Mouse (Mus musculus): ENCODE results near the gene Capg. TPM values are rescaled to one million over a fixed set of nuclear protein-coding genes. Genes with fewer than 3 reads are reported as not detected.

The Capg gene
- total and polyA plus RNA-seq, 3 experiments: 241 to 283 TPM; not detected in 1

DNA sequence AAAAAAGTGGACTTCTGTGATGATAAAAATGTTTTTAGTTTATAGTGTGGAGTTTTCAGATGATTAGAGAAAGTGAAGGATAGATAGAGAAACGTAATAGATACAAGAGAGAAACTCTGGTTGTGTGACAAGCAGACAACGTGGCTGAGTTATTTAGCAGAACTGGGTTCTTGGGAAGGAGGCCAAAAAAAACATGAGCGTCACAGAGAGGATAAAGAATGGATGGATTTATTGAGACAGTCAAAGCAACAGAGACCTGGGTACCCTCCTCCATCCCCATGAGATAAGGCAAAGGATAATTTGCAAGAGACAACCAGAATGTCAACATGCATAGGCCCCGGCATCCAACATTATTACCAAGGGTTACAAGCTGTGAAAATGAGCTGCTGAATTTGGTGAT is 66.1 kb downstream of the Capg start:
- TF ChIP-seq GABPA (IDR thresholded peaks at IDR 0.05; ENCODE audit: low read depth, low read length): no peak
- no peak for TF ChIP-seq USF2 (IDR thresholded peaks at IDR 0.05; ENCODE audit: borderline replicate concordance in 1 of 2, insufficient read depth in 1 of 2, low read depth in 1 of 2, low read length in 2 of 2)
- no peak for TF ChIP-seq BHLHE40 (IDR thresholded peaks at IDR 0.05; ENCODE audit: borderline replicate concordance, low read depth, low read length)
- no peak for TF ChIP-seq MXI1 (IDR thresholded peaks at IDR 0.05; ENCODE audit: low read depth, low read length)
- TF ChIP-seq MAFK (IDR thresholded peaks at IDR 0.05; ENCODE audit: borderline replicate concordance, low read depth, low read length): no peak
- no peak for TF ChIP-seq POLR2A (IDR thresholded peaks at IDR 0.05; ENCODE audit: control insufficient read depth in 1 of 2, insufficient read depth in 1 of 2, low read depth in 1 of 2, low read length in 2 of 2, poor library complexity in 1 of 2)
- TF ChIP-seq TCF12 (IDR thresholded peaks at IDR 0.05; ENCODE audit: low read depth, low read length): no peak
- TF ChIP-seq CTCF (IDR thresholded peaks at IDR 0.05 in 2 of 3, conservative IDR thresholded peaks at IDR 0.05 in 1 of 3; ENCODE audit: control insufficient read depth in 1 of 3, insufficient read depth in 1 of 3, low read depth in 2 of 3, low read length in 3 of 3, poor library complexity in 1 of 3, severe bottlenecking in 1 of 3): no peak
- TF ChIP-seq GATA1 (IDR thresholded peaks at IDR 0.05; ENCODE audit: low read depth, low read length): no peak
- TF ChIP-seq TAL1 (IDR thresholded peaks at IDR 0.05; ENCODE audit: low read length): no peak
- TF ChIP-seq ETS1 (IDR thresholded peaks at IDR 0.05; ENCODE audit: low read depth, low read length): no peak
- TF ChIP-seq TBP (IDR thresholded peaks at IDR 0.05; ENCODE audit: low read depth, low read length): no peak
- no peak for TF ChIP-seq MAX (IDR thresholded peaks at IDR 0.05; ENCODE audit: low read length)
- TF ChIP-seq RCOR1 (IDR thresholded peaks at IDR 0.05; ENCODE audit: low read depth, low read length): no peak
- TF ChIP-seq EP300 (IDR thresholded peaks at IDR 0.05; ENCODE audit: low read depth in 1 of 2, low read length in 2 of 2): no peak
- no peak for TF ChIP-seq SMC3 (IDR thresholded peaks at IDR 0.05; ENCODE audit: low read depth, low read length)
- Histone ChIP-seq H3K4me3 (ENCODE audit: control insufficient read depth in 1 of 2, insufficient read depth in 1 of 2, low read depth in 2 of 2, low read length in 2 of 2) (no peak overlapping the region), H3K79me2 (ENCODE audit: control insufficient read depth, insufficient read depth, low read length, poor library complexity) (peaks cover 6% of the 10 kb centered on the region), H3K27me3 (ENCODE audit: control insufficient read depth in 1 of 2, insufficient read depth in 2 of 2, low read length in 2 of 2) (no peaks in the 10 kb centered on the region), H3K9ac (ENCODE audit: control insufficient read depth, low read depth, low read length, poor library complexity, severe bottlenecking) (no peak overlapping the region), H3K36me3 (ENCODE audit: control insufficient read depth in 1 of 2, insufficient read depth in 2 of 2, low read length in 2 of 2) (peaks cover 7% of the 10 kb centered on the region in 2 experiments), H3K4me1 (ENCODE audit: control insufficient read depth in 1 of 2, insufficient read depth in 2 of 2, low read length in 2 of 2) (peaks cover 2 to 4% of the 10 kb centered on the region in 2 experiments; a peak in 2 of 4 replicates), H3K27ac (ENCODE audit: control insufficient read depth, low read depth, low read length) (no peak overlapping the region), H3K9me3 (replicated peaks; ENCODE audit: insufficient read depth, low read length) (no peaks in the 10 kb centered on the region)
- DNase-seq (ENCODE audit: low read depth, low spot score): no peak

Other genes with a start within 250 kb of the Capg start
- not detected in 2 replicates for gene Sftpb, start 239.8 kb upstream of the Capg start, total RNA-seq (2012; rRNA removed)
- gene Sftpb, start 239.8 kb upstream of the Capg start, polyA plus RNA-seq (2012; ENCODE audit: insufficient read depth in 1 of 2, insufficient read length in 2 of 2, low read depth in 1 of 2, low replicate concordance in 2 of 2, missing spikeins in 1 of 2): not detected
- gene Usp39, start 199.2 kb upstream of the Capg start, total RNA-seq (2012; rRNA removed): 106 and 113 TPM in 2 replicates
- 100 to 1,000 TPM in 1 of 2 experiments, not detected in 1; 103 TPM for gene Usp39, start 199.2 kb upstream of the Capg start, polyA plus RNA-seq (2012; ENCODE audit: insufficient read depth in 1 of 2, insufficient read length in 2 of 2, low read depth in 1 of 2, low replicate concordance in 2 of 2, missing spikeins in 1 of 2)
- 13.8 and 14.2 TPM in 2 replicates for gene 0610030E20Rik, start 197.1 kb upstream of the Capg start, total RNA-seq (2012; rRNA removed)
- gene 0610030E20Rik, start 197.1 kb upstream of the Capg start, polyA plus RNA-seq (2012; ENCODE audit: insufficient read depth in 1 of 2, insufficient read length in 2 of 2, low read depth in 1 of 2, low replicate concordance in 2 of 2, missing spikeins in 1 of 2): 10 to 100 TPM in 1 of 2 experiments, not detected in 1; 28.5 TPM
- gene Tmem150a, start 188.9 kb upstream of the Capg start, total RNA-seq (2012; rRNA removed): 0.15 and 0.16 TPM in 2 replicates
- 1 to 10 TPM in 1 of 2 experiments, not detected in 1; 2.5 TPM for gene Tmem150a, start 188.9 kb upstream of the Capg start, polyA plus RNA-seq (2012; ENCODE audit: insufficient read depth in 1 of 2, insufficient read length in 2 of 2, low read depth in 1 of 2, low replicate concordance in 2 of 2, missing spikeins in 1 of 2)
- gene Rnf181, start 177.4 kb upstream of the Capg start, total RNA-seq (2012; rRNA removed): 47.2 and 50.7 TPM in 2 replicates
- gene Rnf181, start 177.4 kb upstream of the Capg start, polyA plus RNA-seq (2012; ENCODE audit: insufficient read depth in 1 of 2, insufficient read length in 2 of 2, low read depth in 1 of 2, low replicate concordance in 2 of 2, missing spikeins in 1 of 2): 100 to 1,000 TPM; 107 to 268 TPM
- gene Vamp5, start 163.9 kb upstream of the Capg start, total RNA-seq (2012; rRNA removed): 490 and 593 TPM in 2 replicates
- 100 to 1,000 TPM in 1 of 2 experiments, not detected in 1; 465 TPM for gene Vamp5, start 163.9 kb upstream of the Capg start, polyA plus RNA-seq (2012; ENCODE audit: insufficient read depth in 1 of 2, insufficient read length in 2 of 2, low read depth in 1 of 2, low replicate concordance in 2 of 2, missing spikeins in 1 of 2)
- 130 and 164 TPM in 2 replicates for gene Vamp8, start 153.7 kb upstream of the Capg start, total RNA-seq (2012; rRNA removed)
- 100 to 1,000 TPM in 1 of 2 experiments, not detected in 1; 179 TPM for gene Vamp8, start 153.7 kb upstream of the Capg start, polyA plus RNA-seq (2012; ENCODE audit: insufficient read depth in 1 of 2, insufficient read length in 2 of 2, low read depth in 1 of 2, low replicate concordance in 2 of 2, missing spikeins in 1 of 2)
- gene Ggcx, start 130.1 kb upstream of the Capg start, total RNA-seq (2012; rRNA removed): 5.0 and 5.2 TPM in 2 replicates
- 1 to 10 TPM in 1 of 2 experiments, not detected in 1; 5.4 TPM for gene Ggcx, start 130.1 kb upstream of the Capg start, polyA plus RNA-seq (2012; ENCODE audit: insufficient read depth in 1 of 2, insufficient read length in 2 of 2, low read depth in 1 of 2, low replicate concordance in 2 of 2, missing spikeins in 1 of 2)
- gene Mat2a, start 104.8 kb upstream of the Capg start, total RNA-seq (2012; rRNA removed): 233 and 319 TPM in 2 replicates
- 1,000 to 10,000 TPM in 1 of 2 experiments, 100 to 1,000 TPM in 1; 357 to 3,179 TPM for gene Mat2a, start 104.8 kb upstream of the Capg start, polyA plus RNA-seq (2012; ENCODE audit: insufficient read depth in 1 of 2, insufficient read length in 2 of 2, low read depth in 1 of 2, low replicate concordance in 2 of 2, missing spikeins in 1 of 2)
- not detected in 2 replicates for gene Sh2d6, start 22.7 kb upstream of the Capg start, total RNA-seq (2012; rRNA removed)
- under 1 TPM in 1 of 2 experiments, not detected in 1; 0.17 TPM for gene Sh2d6, start 22.7 kb upstream of the Capg start, polyA plus RNA-seq (2012; ENCODE audit: insufficient read depth in 1 of 2, insufficient read length in 2 of 2, low read depth in 1 of 2, low replicate concordance in 2 of 2, missing spikeins in 1 of 2)
- 4.2 and 4.6 TPM in 2 replicates for gene Elmod3, start 54.0 kb downstream of the Capg start, total RNA-seq (2012; rRNA removed)
- 10 to 100 TPM in 1 of 2 experiments, not detected in 1; 14.1 TPM for gene Elmod3, start 54.0 kb downstream of the Capg start, polyA plus RNA-seq (2012; ENCODE audit: insufficient read depth in 1 of 2, insufficient read length in 2 of 2, low read depth in 1 of 2, low replicate concordance in 2 of 2, missing spikeins in 1 of 2)
- 35.1 and 40.3 TPM in 2 replicates for gene Retsat, start 54.1 kb downstream of the Capg start, total RNA-seq (2012; rRNA removed)
- 10 to 100 TPM in 1 of 2 experiments, not detected in 1; 61.5 TPM for gene Retsat, start 54.1 kb downstream of the Capg start, polyA plus RNA-seq (2012; ENCODE audit: insufficient read depth in 1 of 2, insufficient read length in 2 of 2, low read depth in 1 of 2, low replicate concordance in 2 of 2, missing spikeins in 1 of 2)
- gene Tgoln1, start 72.6 kb downstream of the Capg start, total RNA-seq (2012; rRNA removed): 19.3 and 23.9 TPM in 2 replicates
- 100 to 1,000 TPM in 1 of 2 experiments, 10 to 100 TPM in 1; 20.6 to 106 TPM for gene Tgoln1, start 72.6 kb downstream of the Capg start, polyA plus RNA-seq (2012; ENCODE audit: insufficient read depth in 1 of 2, insufficient read length in 2 of 2, low read depth in 1 of 2, low replicate concordance in 2 of 2, missing spikeins in 1 of 2)
- not detected in 2 replicates for gene Tcf7l1, start 244.9 kb downstream of the Capg start, total RNA-seq (2012; rRNA removed)
- gene Tcf7l1, start 244.9 kb downstream of the Capg start, polyA plus RNA-seq (2012; ENCODE audit: insufficient read depth in 1 of 2, insufficient read length in 2 of 2, low read depth in 1 of 2, low replicate concordance in 2 of 2, missing spikeins in 1 of 2): not detected